Comparison of ENCODE assay signal across 25 mouse cellular contexts in the genomic region with DNA sequence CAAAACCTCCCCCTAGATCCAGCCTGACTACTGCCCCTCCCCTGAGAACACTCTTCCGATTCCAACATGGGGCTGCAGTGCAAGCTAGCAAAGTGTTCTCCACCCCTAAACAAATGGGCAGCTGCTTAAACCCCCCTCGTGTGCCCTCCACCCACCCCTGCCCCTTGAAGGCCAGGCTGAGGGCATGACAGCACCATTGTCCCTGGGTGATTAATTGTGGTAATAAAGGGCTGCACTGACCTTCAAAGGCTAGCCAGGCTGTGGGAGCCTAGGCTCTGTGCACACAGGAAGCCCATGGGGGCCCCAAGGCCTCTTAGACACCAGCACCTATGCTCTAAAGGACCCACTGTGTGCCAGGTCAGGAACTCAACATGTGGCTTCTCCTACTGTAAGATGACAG. TPM values are rescaled to one million over a fixed set of nuclear protein-coding genes. Genes with fewer than 3 reads are reported as not detected.
DNase-seq lines count a peak whose midpoint lies in the region; ATAC-seq lines count a peak whose summit lies in the region.
"Had no signal": no experiment of that assay in that cellular context is flagged by ENCODE, and none has a peak within 500 bp of the region (broad histone marks: within the 10 kb centered on the region; RNA-seq: fewer than 3 reads in every experiment).

No protein-coding gene starts in this region.

- whole genome bisulfite sequencing in hindbrain, embryonic 10.5 days: 21% methylated on average over 2 of the region's 2 CpGs
- 17% methylated on average over 2 of the region's 2 CpGs for WGBS in hindbrain, embryonic 14.5 days
- 6% methylated on average over 2 of the region's 2 CpGs for WGBS in neural tube, embryonic 11.5 days

- H3K9ac ChIP-seq in hindbrain, embryonic 14.5 days: no peak overlapping the region
- no peak overlapping the region for H3K9ac ChIP-seq in neural tube, embryonic 11.5 days (ENCODE audit: low read length)
- H3K9ac ChIP-seq: embryonic facial prominence, embryonic 12.5 days; forebrain, postnatal 0 days; heart, embryonic 13.5 days; hindbrain, embryonic 15.5 days; intestine, embryonic 15.5 days had no signal

- H3K4me1 ChIP-seq in hindbrain, embryonic 10.5 days (replicated peaks): peaks cover 96% of the 10 kb centered on the region
- peaks cover 16% of the 10 kb centered on the region for H3K4me1 ChIP-seq in hindbrain, embryonic 14.5 days (replicated peaks; ENCODE audit: control insufficient read depth, insufficient read depth, low read length)
- H3K4me1 ChIP-seq in neural tube, embryonic 11.5 days (ENCODE audit: control insufficient read depth, insufficient read depth, low read length): peaks cover 36% of the 10 kb centered on the region
- H3K4me1 ChIP-seq: intestine, embryonic 15.5 days had no signal

- no peak overlapping the region for H3K4me2 ChIP-seq in hindbrain, embryonic 14.5 days (replicated peaks)
- no peak overlapping the region for H3K4me2 ChIP-seq in neural tube, embryonic 11.5 days (ENCODE audit: low read depth)
- H3K4me2 ChIP-seq: embryonic facial prominence, embryonic 12.5 days; heart, embryonic 13.5 days; hindbrain, embryonic 15.5 days; intestine, embryonic 15.5 days had no signal

- no peaks in the 10 kb centered on the region for H3K9me3 ChIP-seq in hindbrain, embryonic 10.5 days
- no peaks in the 10 kb centered on the region for H3K9me3 ChIP-seq in hindbrain, embryonic 14.5 days (ENCODE audit: control insufficient read depth, low read length)
- H3K9me3 ChIP-seq in neural tube, embryonic 11.5 days (ENCODE audit: control insufficient read depth, low read length): no peaks in the 10 kb centered on the region
- H3K9me3 ChIP-seq: embryonic facial prominence, embryonic 12.5 days; heart, embryonic 13.5 days; hindbrain, embryonic 15.5 days; intestine, embryonic 15.5 days; midbrain, embryonic 10.5 days had no signal

- no peaks in the 10 kb centered on the region for H3K36me3 ChIP-seq in hindbrain, embryonic 10.5 days
- no peaks in the 10 kb centered on the region for H3K36me3 ChIP-seq in hindbrain, embryonic 14.5 days (replicated peaks; ENCODE audit: control insufficient read depth, insufficient read depth)
- H3K36me3 ChIP-seq in neural tube, embryonic 11.5 days (ENCODE audit: control insufficient read depth, insufficient read depth, low read length): no peaks in the 10 kb centered on the region
- H3K36me3 ChIP-seq: embryonic facial prominence, embryonic 12.5 days; heart, embryonic 13.5 days; hindbrain, embryonic 15.5 days; intestine, embryonic 15.5 days; midbrain, embryonic 10.5 days had no signal

- ATAC-seq in hindbrain, embryonic 14.5 days (ENCODE audit: low FRiP score): no peak
- ATAC-seq in neural tube, embryonic 11.5 days (ENCODE audit: insufficient read depth, low FRiP score, low TSS enrichment): no peak
- ATAC-seq: forebrain, postnatal 0 days; intestine, embryonic 15.5 days; Patski had no signal

- DNase-seq in hindbrain, embryonic 10.5 days (ENCODE audit: low spot score): peak; percentile 54
- no peak for DNase-seq in hindbrain, embryonic 14.5 days (ENCODE audit: low spot score)
- DNase-seq in adrenal gland, adult 8-10 months: peak; percentile 15
- DNase-seq in adrenal gland, postnatal 36 days: peak; percentile 22 to 40
- peak; percentile 57 for DNase-seq in neural tube, embryonic 11.5 days (ENCODE audit: low spot score)
- DNase-seq in B cell, adult 2 months: no peak
- DNase-seq in c-Kit-positive CD71-positive TER-119-positive erythroid progenitor cells, embryonic 14.5 days (ENCODE audit: low spot score): no peak
- DNase-seq: cerebellum, adult 2 months; forebrain, postnatal 0 days; gastrocnemius, postnatal 36 days; heart, adult 2 months; heart, postnatal 14 days; kidney, adult 8-10 months; kidney, postnatal 36 days; layer of hippocampus, postnatal 36 days had no signal

- peak overlapping the region; percentile 86; the same call in 1 of the 2 replicates for H3K27ac ChIP-seq in hindbrain, embryonic 10.5 days
- no peak overlapping the region for H3K27ac ChIP-seq in hindbrain, embryonic 14.5 days
- no peak overlapping the region for H3K27ac ChIP-seq in neural tube, embryonic 11.5 days (ENCODE audit: low read depth, low read length)
- H3K27ac ChIP-seq: embryonic facial prominence, embryonic 12.5 days; heart, adult 2 months; heart, embryonic 13.5 days; hindbrain, embryonic 15.5 days; intestine, embryonic 15.5 days; macrophage; midbrain, embryonic 10.5 days had no signal

- peaks cover 97% of the 10 kb centered on the region for H3K27me3 ChIP-seq in hindbrain, embryonic 10.5 days (ENCODE audit: insufficient read depth, poor library complexity, severe bottlenecking)
- peaks cover 48% of the 10 kb centered on the region for H3K27me3 ChIP-seq in hindbrain, embryonic 14.5 days (ENCODE audit: control insufficient read depth, insufficient read depth, low read length)
- H3K27me3 ChIP-seq in neural tube, embryonic 11.5 days (ENCODE audit: control insufficient read depth, insufficient read depth, low read length): no peaks in the 10 kb centered on the region; the same call in 1 of the 2 replicates
- H3K27me3 ChIP-seq: Patski had no signal

- no peak overlapping the region for H3K4me3 ChIP-seq in hindbrain, embryonic 10.5 days
- H3K4me3 ChIP-seq in hindbrain, embryonic 14.5 days (replicated peaks; ENCODE audit: low read length): no peak overlapping the region
- H3K4me3 ChIP-seq in neural tube, embryonic 11.5 days (ENCODE audit: low read depth, low read length): no peak overlapping the region
- H3K4me3 ChIP-seq: embryonic facial prominence, embryonic 12.5 days; heart, adult 2 months; heart, embryonic 13.5 days; hindbrain, embryonic 15.5 days; intestine, embryonic 15.5 days; midbrain, embryonic 10.5 days had no signal

RNA-seq across cellular contexts. Expression of gene Pax7, which starts 29.3 kb away (rescaled TPM):
- 2.3 and 2.6 TPM in 2 replicates for polyA plus RNA-seq in hindbrain, embryonic 10.5 days (2016; fragmentation: Nextera tagmentation; extraction: Ambion mirVana)
- 0.24 and 0.61 TPM in 2 replicates for polyA plus RNA-seq in hindbrain, embryonic 14.5 days (2014; fragmentation: Nextera tagmentation; extraction: Ambion mirVana)
- total RNA-seq in adrenal gland, adult 8-10 months (2022): not detected
- total RNA-seq in adrenal gland, postnatal 36 days (2021): not detected
- 3.4 and 3.8 TPM in 2 replicates for polyA plus RNA-seq in neural tube, embryonic 11.5 days (2014; fragmentation: Nextera tagmentation; extraction: Ambion mirVana)
- total RNA-seq: heart, adult 2 months; heart, postnatal 14 days; left cerebral cortex, postnatal 10 days; liver, adult 2 months had no signal
- polyA plus RNA-seq: forebrain, postnatal 0 days; heart, adult 2 months; heart, embryonic 13.5 days; intestine, embryonic 15.5 days; liver, adult 2 months; liver, embryonic 16.5 days; macrophage; Patski had no signal

Comparison
In these comparisons a context has a peak if more than half of its experiments do, and no peak if none do; other contexts are left out.
1. DNase-seq: peak in hindbrain, embryonic 10.5 days (single experiment), adrenal gland, adult 8-10 months (single experiment), adrenal gland, postnatal 36 days (2 of 2) and neural tube, embryonic 11.5 days (single experiment); none in hindbrain, embryonic 14.5 days (single experiment), B cell, adult 2 months (0 of 2) and c-Kit-positive CD71-positive TER-119-positive erythroid progenitor cells, embryonic 14.5 days (single experiment).